Mouse (Mus musculus) retina, postnatal 7 days (tissue): Measurements from ENCODE around the gene Fam3a.
"Not testable (repeated sequence)": the region's sequence is repeated elsewhere in the genome, so short reads cannot be mapped to it uniquely, and the experiment has no call there.

ENCODE experiments used
- DNase-seq: peaks from one replicate; pipeline ENCODE4 v3.0.0-alpha.2; 2012; ENCODE audit warnings: low read depth, low spot score

Fam3a gene

GRCm38 (mm10) chrX:74392535-74393443 is at the start of gene Fam3a, which contains the start of gene Ikbkg:
TSS of gene Fam3a (minus strand) at chrX:74393272.
TSS of gene Ikbkg (plus strand) at chrX:74393290.
- DNase-seq: peak; percentile 63

- peak; percentile 72 for DNase-seq
These were observed 36.3 kb upstream of the Fam3a start for GRCm38 (mm10) chrX:74429290-74429821.

- DNase-seq: peak; percentile 73
These were observed 35.8 kb upstream of the Fam3a start, which contains the start of gene G6pdx for GRCm38 (mm10) chrX:74428826-74429276. TSS of gene G6pdx (minus strand) at chrX:74429194.

- no peak for DNase-seq
These were observed 35.2 kb upstream of the Fam3a start for GRCm38 (mm10) chrX:74428146-74428825.

- no peak for DNase-seq
These were observed 34.0 kb upstream of the Fam3a start for GRCm38 (mm10) chrX:74427116-74427515.

- no peak for DNase-seq
These were observed 33.2 kb upstream of the Fam3a start for GRCm38 (mm10) chrX:74426256-74426655.

- DNase-seq: no peak
These were observed 32.1 kb upstream of the Fam3a start for GRCm38 (mm10) chrX:74425195-74425594.

- no peak for DNase-seq
These were observed 31.4 kb upstream of the Fam3a start for GRCm38 (mm10) chrX:74424443-74424842.

GRCm38 (mm10) chrX:74413377-74413776 is 20.3 kb upstream of the Fam3a start:
- peak; percentile 72 for DNase-seq

- no peak for DNase-seq
These were observed 15.3 kb upstream of the Fam3a start for GRCm38 (mm10) chrX:74408340-74408739.

- no peak for DNase-seq
These were observed 7.1 kb upstream of the Fam3a start for GRCm38 (mm10) chrX:74400136-74400535.

GRCm38 (mm10) chrX:74388153-74388552 is 4.9 kb downstream of the Fam3a start:
- no peak for DNase-seq

- no peak for DNase-seq
These were observed 8.6 kb downstream of the Fam3a start for GRCm38 (mm10) chrX:74384451-74384850.

- DNase-seq: peak; percentile 58
These were observed 20.1 kb downstream of the Fam3a start, which contains the start of the genes Ubl4a and Slc10a3 for GRCm38 (mm10) chrX:74372888-74373549. TSS of gene Ubl4a (minus strand) at chrX:74373218. TSS of gene Slc10a3 (minus strand) at chrX:74373349.

- DNase-seq: peak; percentile 35
These were observed 24.7 kb downstream of the Fam3a start for GRCm38 (mm10) chrX:74368209-74368909.

GRCm38 (mm10) chrX:74367512-74367911 is 25.6 kb downstream of the Fam3a start:
- DNase-seq: no peak

GRCm38 (mm10) chrX:74359171-74359570 is 33.9 kb downstream of the Fam3a start:
- DNase-seq: no peak

- not testable (repeated sequence) for DNase-seq
These were observed 36.0 kb downstream of the Fam3a start for GRCm38 (mm10) chrX:74357069-74357468.

- DNase-seq: peak; percentile 72
These were observed 39.7 kb downstream of the Fam3a start, which contains the start of gene Lage3 for GRCm38 (mm10) chrX:74353467-74353770. TSS of gene Lage3 (minus strand) at chrX:74353618.

GRCm38 (mm10) chrX:74352645-74353466 is 40.2 kb downstream of the Fam3a start:
- DNase-seq: no peak
